Mouse (Mus musculus): ENCODE data around the gene Ppp1r1c. TPM values are rescaled to one million over a fixed set of nuclear protein-coding genes. Genes with fewer than 3 reads are reported as not detected.

The Ppp1r1c gene
- polyA plus RNA-seq, 1 experiment from 2014 or later, result not detected

- no peaks in the 10 kb centered on the region for H3K4me1 ChIP-seq (ENCODE audit: control insufficient read depth, insufficient read depth, low read length)
- ATAC-seq (ENCODE audit: low FRiP score, low TSS enrichment), result no peak
- H3K4me3 ChIP-seq (ENCODE audit: low read length), result no peak overlapping the region
- WGBS, result 82% methylated on average over 2 of the region's 2 CpGs
- no peaks in the 10 kb centered on the region for H3K27me3 ChIP-seq (ENCODE audit: control insufficient read depth, insufficient read depth, low read length)
- no peaks in the 10 kb centered on the region for H3K36me3 ChIP-seq (ENCODE audit: control insufficient read depth, insufficient read depth, low read length)
- no peak overlapping the region for H3K27ac ChIP-seq (ENCODE audit: low read depth, low read length)
- H3K4me2 ChIP-seq (replicated peaks; ENCODE audit: low read depth, low read length), result no peak overlapping the region
- H3K9ac ChIP-seq (ENCODE audit: low read depth, low read length), result no peak overlapping the region
- no peaks in the 10 kb centered on the region for H3K9me3 ChIP-seq (ENCODE audit: control insufficient read depth, low read length)
These were observed 8.3 kb downstream of the Ppp1r1c start for GRCm38 (mm10) chr2:79715925-79716324.

GRCm38 (mm10) chr2:79717846-79718245, 10.3 kb downstream of the Ppp1r1c start:
- H3K9me3 ChIP-seq (ENCODE audit: control insufficient read depth, low read length), result no peaks in the 10 kb centered on the region

GRCm38 (mm10) chr2:79722415-79722814, 14.8 kb downstream of the Ppp1r1c start:
- no peaks in the 10 kb centered on the region for H3K27me3 ChIP-seq (ENCODE audit: control insufficient read depth, insufficient read depth, low read length)
- H3K4me3 ChIP-seq (ENCODE audit: low read length), result no peak overlapping the region
- no peak overlapping the region for H3K4me2 ChIP-seq (replicated peaks; ENCODE audit: low read depth, low read length)
- H3K9ac ChIP-seq (ENCODE audit: low read depth, low read length), result no peak overlapping the region
- H3K27ac ChIP-seq (ENCODE audit: low read depth, low read length), result no peak overlapping the region
- no peak for ATAC-seq (ENCODE audit: low FRiP score, low TSS enrichment)
- whole genome bisulfite sequencing, result 69% methylated on average over 1 of the region's 1 CpGs
- H3K9me3 ChIP-seq (ENCODE audit: control insufficient read depth, low read length), result no peaks in the 10 kb centered on the region
- no peaks in the 10 kb centered on the region for H3K36me3 ChIP-seq (ENCODE audit: control insufficient read depth, insufficient read depth, low read length)
- H3K4me1 ChIP-seq (ENCODE audit: control insufficient read depth, insufficient read depth, low read length), result no peaks in the 10 kb centered on the region

More at GRCm38 (mm10) chr2:79717846-79718245, 10.3 kb downstream of the Ppp1r1c start:
- Histone ChIP-seq H3K27ac (ENCODE audit: low read depth, low read length) (no peak overlapping the region), H3K4me3 (ENCODE audit: low read length) (no peak overlapping the region), H3K36me3 (ENCODE audit: control insufficient read depth, insufficient read depth, low read length) (no peaks in the 10 kb centered on the region), H3K27me3 (ENCODE audit: control insufficient read depth, insufficient read depth, low read length) (no peaks in the 10 kb centered on the region), H3K4me1 (ENCODE audit: control insufficient read depth, insufficient read depth, low read length) (no peaks in the 10 kb centered on the region), H3K9ac (ENCODE audit: low read depth, low read length) (no peak overlapping the region), H3K4me2 (replicated peaks; ENCODE audit: low read depth, low read length) (no peak overlapping the region)
- ATAC-seq (ENCODE audit: low FRiP score, low TSS enrichment), result no peak

- Histone ChIP-seq H3K27me3 (ENCODE audit: control insufficient read depth, insufficient read depth, low read length) (no peaks in the 10 kb centered on the region), H3K9ac (ENCODE audit: low read depth, low read length) (no peak overlapping the region), H3K4me1 (ENCODE audit: control insufficient read depth, insufficient read depth, low read length) (no peaks in the 10 kb centered on the region), H3K9me3 (ENCODE audit: control insufficient read depth, low read length) (0 out of 2 replicates have a peak, but pooled peaks cover 10% of the 10 kb centered on the region), H3K4me3 (ENCODE audit: low read length) (no peak overlapping the region), H3K36me3 (ENCODE audit: control insufficient read depth, insufficient read depth, low read length) (no peaks in the 10 kb centered on the region), H3K4me2 (replicated peaks; ENCODE audit: low read depth, low read length) (no peak overlapping the region), H3K27ac (ENCODE audit: low read depth, low read length) (no peak overlapping the region)
- ATAC-seq (ENCODE audit: low FRiP score, low TSS enrichment), result no peak
- WGBS, result 94% methylated on average over 2 of the region's 2 CpGs
These were observed 31.4 kb downstream of the Ppp1r1c start for GRCm38 (mm10) chr2:79738958-79739357.

GRCm38 (mm10) chr2:79741966-79742365, 34.4 kb downstream of the Ppp1r1c start:
- H3K9ac ChIP-seq (ENCODE audit: low read depth, low read length), result no peak overlapping the region
- no peak for ATAC-seq (ENCODE audit: low FRiP score, low TSS enrichment)
- no peak overlapping the region for H3K4me3 ChIP-seq (ENCODE audit: low read length)
- H3K27me3 ChIP-seq (ENCODE audit: control insufficient read depth, insufficient read depth, low read length), result no peaks in the 10 kb centered on the region
- H3K27ac ChIP-seq (ENCODE audit: low read depth, low read length), result no peak overlapping the region
- no peaks in the 10 kb centered on the region for H3K4me1 ChIP-seq (ENCODE audit: control insufficient read depth, insufficient read depth, low read length)
- no peaks in the 10 kb centered on the region for H3K36me3 ChIP-seq (ENCODE audit: control insufficient read depth, insufficient read depth, low read length)
- H3K9me3 ChIP-seq (ENCODE audit: control insufficient read depth, low read length), result 0 out of 2 replicates have a peak, but pooled peaks cover 9% of the 10 kb centered on the region
- WGBS, result 85% methylated on average over 2 of the region's 2 CpGs
- no peak overlapping the region for H3K4me2 ChIP-seq (replicated peaks; ENCODE audit: low read depth, low read length)

GRCm38 (mm10) chr2:79744164-79744563, 36.6 kb downstream of the Ppp1r1c start:
- Histone ChIP-seq H3K27me3 (ENCODE audit: control insufficient read depth, insufficient read depth, low read length) (no peaks in the 10 kb centered on the region), H3K27ac (ENCODE audit: low read depth, low read length) (no peak overlapping the region), H3K4me1 (ENCODE audit: control insufficient read depth, insufficient read depth, low read length) (no peaks in the 10 kb centered on the region), H3K4me2 (replicated peaks; ENCODE audit: low read depth, low read length) (no peak overlapping the region), H3K9ac (ENCODE audit: low read depth, low read length) (no peak overlapping the region), H3K36me3 (ENCODE audit: control insufficient read depth, insufficient read depth, low read length) (no peaks in the 10 kb centered on the region), H3K9me3 (ENCODE audit: control insufficient read depth, low read length) (no peaks in the 10 kb centered on the region), H3K4me3 (ENCODE audit: low read length) (no peak overlapping the region)
- 93% methylated on average over 4 of the region's 4 CpGs for WGBS
- no peak for ATAC-seq (ENCODE audit: low FRiP score, low TSS enrichment)

- no peak overlapping the region for H3K27ac ChIP-seq (ENCODE audit: low read depth, low read length)
- no peak overlapping the region for H3K4me2 ChIP-seq (replicated peaks; ENCODE audit: low read depth, low read length)
- no peaks in the 10 kb centered on the region for H3K9me3 ChIP-seq (ENCODE audit: control insufficient read depth, low read length)
- ATAC-seq (ENCODE audit: low FRiP score, low TSS enrichment), result no peak
- no peaks in the 10 kb centered on the region for H3K27me3 ChIP-seq (ENCODE audit: control insufficient read depth, insufficient read depth, low read length)
- H3K4me3 ChIP-seq (ENCODE audit: low read length), result no peak overlapping the region
- H3K9ac ChIP-seq (ENCODE audit: low read depth, low read length), result no peak overlapping the region
- H3K4me1 ChIP-seq (ENCODE audit: control insufficient read depth, insufficient read depth, low read length), result no peaks in the 10 kb centered on the region
- 69% methylated on average over 3 of the region's 3 CpGs for WGBS
- no peaks in the 10 kb centered on the region for H3K36me3 ChIP-seq (ENCODE audit: control insufficient read depth, insufficient read depth, low read length)
These were observed 44.1 kb downstream of the Ppp1r1c start for GRCm38 (mm10) chr2:79751685-79752084.

GRCm38 (mm10) chr2:79760018-79760417, 52.4 kb downstream of the Ppp1r1c start:
- H3K9ac ChIP-seq (ENCODE audit: low read depth, low read length), result no peak overlapping the region
- H3K4me3 ChIP-seq (ENCODE audit: low read length), result no peak overlapping the region
- no peaks in the 10 kb centered on the region for H3K9me3 ChIP-seq (ENCODE audit: control insufficient read depth, low read length)
- no peak for ATAC-seq (ENCODE audit: low FRiP score, low TSS enrichment)
- no peak overlapping the region for H3K27ac ChIP-seq (ENCODE audit: low read depth, low read length)
- H3K36me3 ChIP-seq (ENCODE audit: control insufficient read depth, insufficient read depth, low read length), result no peaks in the 10 kb centered on the region
- 91% methylated on average over 4 of the region's 4 CpGs for WGBS
- H3K27me3 ChIP-seq (ENCODE audit: control insufficient read depth, insufficient read depth, low read length), result no peaks in the 10 kb centered on the region
- H3K4me1 ChIP-seq (ENCODE audit: control insufficient read depth, insufficient read depth, low read length), result no peaks in the 10 kb centered on the region
- no peak overlapping the region for H3K4me2 ChIP-seq (replicated peaks; ENCODE audit: low read depth, low read length)

- Histone ChIP-seq H3K27ac (ENCODE audit: low read depth, low read length) (no peak overlapping the region), H3K36me3 (ENCODE audit: control insufficient read depth, insufficient read depth, low read length) (no peaks in the 10 kb centered on the region), H3K27me3 (ENCODE audit: control insufficient read depth, insufficient read depth, low read length) (no peaks in the 10 kb centered on the region), H3K9me3 (ENCODE audit: control insufficient read depth, low read length) (no peaks in the 10 kb centered on the region), H3K4me2 (replicated peaks; ENCODE audit: low read depth, low read length) (no peak overlapping the region), H3K4me1 (ENCODE audit: control insufficient read depth, insufficient read depth, low read length) (no peaks in the 10 kb centered on the region), H3K4me3 (ENCODE audit: low read length) (no peak overlapping the region), H3K9ac (ENCODE audit: low read depth, low read length) (no peak overlapping the region)
- 67% methylated on average over 6 of the region's 6 CpGs for WGBS
- ATAC-seq (ENCODE audit: low FRiP score, low TSS enrichment), result no peak
These were observed 55.3 kb downstream of the Ppp1r1c start for GRCm38 (mm10) chr2:79762723-79763388.
